ENCODE assay signal across 7 mouse cellular contexts in genomic region chr2:25931249-25931859, GRCm38 (mm10). TPM values are rescaled to one million over a fixed set of nuclear protein-coding genes. Genes with fewer than 3 reads are reported as not detected.
DNase-seq lines count a peak whose midpoint lies in the region; ATAC-seq and TF ChIP-seq lines count a peak whose summit lies in the region.

No protein-coding gene starts in this region.

- H3K4me3 ChIP-seq in kidney, postnatal 0 days (replicated peaks; ENCODE audit: low read depth, low read length), result no peak overlapping the region
- H3K4me3 ChIP-seq in kidney, embryonic 14.5 days (ENCODE audit: low read length), result no peak overlapping the region
- no peak overlapping the region for H3K4me3 ChIP-seq in CH12.LX (replicated peaks in 1 of 3; ENCODE audit: low read depth in 2 of 3, low read length in 2 of 3, poor library complexity in 1 of 3)
- no peak overlapping the region for H3K4me3 ChIP-seq in embryonic fibroblast, embryonic 13.5 days (ENCODE audit: insufficient read depth, low read length)

- H3K27me3 ChIP-seq in kidney, postnatal 0 days (ENCODE audit: insufficient read depth, low read length), result no peaks in the 10 kb centered on the region
- H3K27me3 ChIP-seq in kidney, embryonic 14.5 days (ENCODE audit: control insufficient read depth, insufficient read depth, low read length), result no peaks in the 10 kb centered on the region
- H3K27me3 ChIP-seq in CH12.LX (replicated peaks), result no peaks in the 10 kb centered on the region

- H3K79me2 ChIP-seq in CH12.LX (replicated peaks; ENCODE audit: control insufficient read depth, extremely low read depth, insufficient read depth, poor library complexity, severe bottlenecking), result no peaks in the 10 kb centered on the region

- no peaks in the 10 kb centered on the region for H3K4me1 ChIP-seq in kidney, postnatal 0 days (replicated peaks; ENCODE audit: insufficient read depth, low read length)
- no peaks in the 10 kb centered on the region for H3K4me1 ChIP-seq in kidney, embryonic 14.5 days (ENCODE audit: control insufficient read depth, insufficient read depth, low read length)
- H3K4me1 ChIP-seq in CH12.LX (ENCODE audit: control insufficient read depth in 1 of 2, insufficient read depth in 2 of 2), result no peaks in the 10 kb centered on the region
- no peaks in the 10 kb centered on the region for H3K4me1 ChIP-seq in embryonic fibroblast, embryonic 13.5 days (ENCODE audit: control insufficient read depth, insufficient read depth, low read length)

- no peak overlapping the region for H3K4me2 ChIP-seq in kidney, postnatal 0 days (ENCODE audit: low read length)
- no peak overlapping the region for H3K4me2 ChIP-seq in kidney, embryonic 14.5 days (replicated peaks; ENCODE audit: low read depth, low read length)
- H3K4me2 ChIP-seq in CH12.LX (ENCODE audit: insufficient read depth, low read depth, poor library complexity, severe bottlenecking), result no peak overlapping the region

- H3K27ac ChIP-seq in kidney, postnatal 0 days, result no peak overlapping the region
- H3K27ac ChIP-seq in kidney, embryonic 14.5 days (ENCODE audit: low read depth, low read length), result no peak overlapping the region
- no peak overlapping the region for H3K27ac ChIP-seq in CH12.LX (ENCODE audit: insufficient read depth, low read depth)
- H3K27ac ChIP-seq in embryonic fibroblast, embryonic 13.5 days (ENCODE audit: insufficient read depth, low read length), result no peak overlapping the region

- in situ Hi-C loops in CH12.LX (cut with MboI; ENCODE audit: low pct_ligation_motif_present, low pct_unique_long_range_greater_than_20kb, low sequenced_read_pairs), result no loop called here

- TF ChIP-seq EP300 in CH12.LX (IDR thresholded peaks at IDR 0.05; ENCODE audit: low read length), result no peak

- no peak for ATAC-seq in kidney, postnatal 0 days (replicated peaks; ENCODE audit: low FRiP score, low read depth)
- no peak for ATAC-seq in kidney, embryonic 14.5 days (ENCODE audit: low FRiP score, low TSS enrichment)

- dilution Hi-C loops in CH12.LX (cut with MboI; ENCODE audit: extremely low pct_ligation_motif_present, extremely low pct_unique_long_range_greater_than_20kb, low sequenced_read_pairs), result no loop called here

- H3K36me3 ChIP-seq in kidney, postnatal 0 days (ENCODE audit: insufficient read depth, low read length), result peaks cover 54% of the 10 kb centered on the region
- H3K36me3 ChIP-seq in kidney, embryonic 14.5 days (ENCODE audit: control insufficient read depth, insufficient read depth, low read length), result peaks cover 89% of the 10 kb centered on the region
- H3K36me3 ChIP-seq in CH12.LX (replicated peaks in 1 of 2; ENCODE audit: control insufficient read depth in 1 of 2, insufficient read depth in 1 of 2, low read length in 1 of 2), result peaks cover 57 to 83% of the 10 kb centered on the region in 2 experiments

- H3K9me3 ChIP-seq in kidney, postnatal 0 days (replicated peaks; ENCODE audit: low read length), result no peaks in the 10 kb centered on the region
- H3K9me3 ChIP-seq in kidney, embryonic 14.5 days (ENCODE audit: control insufficient read depth, low read length), result no peaks in the 10 kb centered on the region
- no peaks in the 10 kb centered on the region for H3K9me3 ChIP-seq in CH12.LX (replicated peaks; ENCODE audit: low read length)

- DNase-seq in kidney, postnatal 0 days (ENCODE audit: low spot score), result peak; percentile 61
- DNase-seq in CH12.LX (ENCODE audit: extremely low read depth), result peak; percentile 66
- DNase-seq in R1 (ENCODE audit: low read depth, low spot score), result peak; percentile 83
- peak; percentile 45 for DNase-seq in naive thymus-derived CD4-positive, alpha-beta T cell, adult 2 months (ENCODE audit: low read depth)
- no peak for DNase-seq in cerebellum, adult 9-11 months

- 79% methylated on average over 6 of the region's 6 CpGs for WGBS in kidney, postnatal 0 days
- 86% methylated on average over 6 of the region's 6 CpGs for WGBS in kidney, embryonic 14.5 days

- TF ChIP-seq RAD21 in CH12.LX (IDR thresholded peaks at IDR 0.05; ENCODE audit: low read depth, low read length), result peak; percentile 29

- TF ChIP-seq POLR2A in CH12.LX (IDR thresholded peaks at IDR 0.05; ENCODE audit: low read depth, low read length), result no peak
- no peak for TF ChIP-seq POLR2A in embryonic fibroblast, embryonic 13.5 days (IDR thresholded peaks at IDR 0.05; ENCODE audit: low read depth, low read length)

- H3K9ac ChIP-seq in kidney, postnatal 0 days (ENCODE audit: low read depth, low read length), result no peak overlapping the region
- H3K9ac ChIP-seq in kidney, embryonic 14.5 days (ENCODE audit: low read depth, low read length), result no peak overlapping the region
- H3K9ac ChIP-seq in CH12.LX (ENCODE audit: insufficient read depth, low read depth), result no peak overlapping the region

- TF ChIP-seq CTCF in kidney, postnatal 0 days (IDR thresholded peaks at IDR 0.05; ENCODE audit: low read depth), result peak; percentile 67
- TF ChIP-seq CTCF in CH12.LX (conservative IDR thresholded peaks at IDR 0.05 in 1 of 2, IDR thresholded peaks at IDR 0.05 in 1 of 2; ENCODE audit: low read depth in 2 of 2, low read length in 2 of 2), result peak; percentile 58 to 59
- peak; percentile 48; the same call in 1 of the 2 replicates for TF ChIP-seq CTCF in embryonic fibroblast, embryonic 13.5 days (IDR thresholded peaks at IDR 0.05; ENCODE audit: borderline replicate concordance, insufficient read depth, low read length)

TF ChIP-seq in CH12.LX, 34 proteins besides CTCF, POLR2A, EP300 and RAD21:
- TF ChIP-seq RCOR1 (conservative IDR thresholded peaks at IDR 0.05; ENCODE audit: low read depth, low read length), result no peak
- no peak for TF ChIP-seq NELFE (IDR thresholded peaks at IDR 0.05; ENCODE audit: low read depth, low read length)
- no peak for TF ChIP-seq ETS1 (conservative IDR thresholded peaks at IDR 0.05; ENCODE audit: low read depth, low read length)
- no peak for TF ChIP-seq KAT2A (IDR thresholded peaks at IDR 0.05; ENCODE audit: insufficient replicate concordance, low read length)

RNA-seq across cellular contexts. Expression of gene Camsap1, which starts 51.7 kb away (rescaled TPM):
- polyA plus RNA-seq in kidney, postnatal 0 days (2015; fragmentation: Nextera tagmentation; extraction: Ambion mirVana), result 9.1 and 14.2 TPM in 2 replicates
- 12.6 and 24.8 TPM in 2 replicates for polyA plus RNA-seq in kidney, embryonic 14.5 days (2014; fragmentation: Nextera tagmentation; extraction: Ambion mirVana)
- 13.8 and 17.2 TPM in 2 replicates for total RNA-seq in CH12.LX (2012; rRNA removed)
- 6.2 and 6.9 TPM in 2 replicates for total RNA-seq in CH12.LX (2014; rRNA removed)
- polyA plus RNA-seq in CH12.LX (2012; ENCODE audit: insufficient read length, low read depth), result 22.1 and 23.4 TPM in 2 replicates
- polyA plus RNA-seq in embryonic fibroblast, embryonic 13.5 days (2011; ENCODE audit: insufficient read length, low read depth, missing spikeins), result 52.1 and 59.0 TPM in 2 replicates
